Mouse (Mus musculus) ES-E14 (cell line): ENCODE data around the gene Prelid3b.

Experiments used
- CHD2 ChIP-seq: IDR thresholded peaks from 2 replicates; pipeline ENCODE4 v1.6.1; 2014; ENCODE audit warnings: mild to moderate bottlenecking, low read depth, low read length, inconsistent platforms
- HCFC1 ChIP-seq: IDR thresholded peaks from 2 replicates; pipeline ENCODE4 v1.6.1; 2012; ENCODE audit warnings: low read length, inconsistent platforms, borderline replicate concordance; ENCODE audit not compliant: insufficient read depth
- MAFK ChIP-seq: IDR thresholded peaks from 2 replicates; pipeline ENCODE4 v1.6.1; 2014; ENCODE audit warnings: mild to moderate bottlenecking, low read depth, low read length, inconsistent platforms; ENCODE audit not compliant: insufficient read depth
- ZC3H11A ChIP-seq: IDR thresholded peaks from 2 replicates; pipeline ENCODE4 v1.6.1; 2012; ENCODE audit warnings: low read depth, mild to moderate bottlenecking, inconsistent platforms, low read length, borderline replicate concordance

- TF ChIP-seq HCFC1 (no peak), CHD2 (no peak), ZC3H11A (no peak), MAFK (no peak)
Measured at GRCm38 (mm10) chr2:174446905-174447304, 26.0 kb downstream of the Prelid3b start.
